Mouse (Mus musculus): ENCODE measurements around the gene Arhgap42.

Gene Arhgap42

DNA sequence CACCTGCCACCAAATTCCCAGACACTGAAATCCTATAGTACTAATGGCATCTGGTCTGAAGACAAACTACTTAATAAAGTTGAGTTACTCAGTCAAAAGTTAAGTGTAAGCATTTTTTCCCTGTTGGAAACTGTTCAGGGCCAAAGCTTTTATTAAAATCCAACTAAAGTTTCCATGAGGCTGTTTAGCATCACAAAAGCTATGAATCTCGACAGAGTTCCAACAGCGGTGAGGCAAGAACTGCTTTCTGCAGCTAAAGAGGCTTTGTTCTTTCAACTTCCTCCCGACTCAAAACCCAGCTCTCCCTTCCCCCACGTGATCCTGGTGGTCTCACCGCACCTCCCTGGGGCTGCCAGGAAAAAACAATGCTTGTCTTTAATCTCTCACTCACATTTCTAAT lies 211.5 kb downstream of the Arhgap42 start:
- CTCF ChIA-PET: no interaction called here

DNA sequence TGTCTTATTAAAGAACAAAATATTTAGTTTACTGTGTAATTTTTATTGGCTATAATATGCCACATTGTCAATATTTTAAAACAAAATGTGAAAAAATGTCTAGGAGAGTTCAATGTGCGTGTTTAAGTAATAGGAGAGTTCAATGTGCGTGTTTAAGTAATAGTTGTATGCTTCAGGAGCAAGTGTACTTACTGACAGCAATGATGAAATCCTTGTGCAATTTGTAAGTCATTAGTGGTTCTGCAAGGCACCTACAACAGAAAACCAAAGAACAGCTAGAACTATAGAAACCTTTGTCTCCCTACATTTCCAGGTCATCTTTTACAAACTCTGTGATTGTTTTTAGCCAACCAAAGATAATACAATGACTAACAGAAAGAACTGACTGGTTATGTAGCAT lies 223.8 kb downstream of the Arhgap42 start:
- CTCF ChIA-PET: no interaction called here

DNA sequence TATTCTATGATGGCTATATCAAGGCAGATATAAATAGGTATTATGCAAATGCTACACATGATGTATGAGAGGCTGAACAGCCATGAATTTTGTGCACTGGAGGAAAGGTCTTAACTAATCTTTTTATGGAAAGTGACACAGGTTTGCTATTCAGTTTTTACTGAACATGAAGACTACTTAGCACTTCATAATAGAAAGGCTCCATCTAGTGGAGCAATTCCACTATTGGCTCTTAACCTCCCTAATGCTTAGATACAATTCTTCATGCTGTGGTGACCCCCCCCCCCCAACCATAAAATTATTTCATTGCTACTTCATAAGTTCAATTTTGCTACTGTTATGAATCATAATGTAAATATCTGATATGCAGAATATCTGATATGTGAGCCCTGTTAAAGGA lies 237.7 kb downstream of the Arhgap42 start:
- CTCF ChIA-PET: no interaction called here

DNA sequence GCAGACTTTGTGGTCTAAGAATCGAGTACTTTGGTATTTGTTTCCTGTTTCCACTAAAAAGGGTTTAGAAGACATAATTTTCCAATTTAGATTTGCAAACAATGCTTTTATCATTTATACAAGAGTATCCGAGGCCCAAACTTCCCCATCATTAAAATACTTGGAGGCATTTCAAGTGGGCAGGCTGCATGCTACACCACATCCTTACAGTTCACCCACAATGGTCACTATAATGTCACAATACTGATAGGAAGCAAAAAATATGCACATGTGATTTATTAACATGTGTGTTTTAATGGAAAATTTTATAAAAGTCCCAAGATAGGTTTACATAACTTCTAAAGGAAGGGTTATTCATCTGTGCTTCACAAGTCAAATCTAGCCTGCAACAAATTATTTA lies 242.4 kb downstream of the Arhgap42 start:
- CTCF ChIA-PET: no interaction called here

DNA sequence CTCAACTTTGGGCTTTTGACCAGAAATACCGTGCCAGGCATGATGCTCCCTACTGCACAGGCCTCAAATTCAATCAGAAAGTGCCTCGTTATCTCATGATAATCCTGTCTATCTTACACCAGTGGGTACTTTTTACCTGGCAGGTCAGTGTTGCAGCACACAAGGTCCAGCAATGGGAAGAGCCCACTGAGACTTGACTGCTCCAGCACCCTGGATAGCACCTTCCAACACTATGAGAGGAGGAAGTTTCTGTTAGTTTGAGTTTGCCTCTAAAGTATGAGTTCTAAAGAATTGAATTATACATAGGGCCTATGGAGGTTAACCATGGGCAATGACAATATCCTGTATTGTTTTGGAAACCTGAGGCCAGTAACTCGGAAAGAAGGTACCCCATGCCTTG lies 256.6 kb downstream of the Arhgap42 start:
- CTCF ChIA-PET: no interaction called here

GRCm38 (mm10) chr9:8977775-8978174 lies 261.1 kb downstream of the Arhgap42 start:
- CTCF ChIA-PET: no interaction called here

DNA sequence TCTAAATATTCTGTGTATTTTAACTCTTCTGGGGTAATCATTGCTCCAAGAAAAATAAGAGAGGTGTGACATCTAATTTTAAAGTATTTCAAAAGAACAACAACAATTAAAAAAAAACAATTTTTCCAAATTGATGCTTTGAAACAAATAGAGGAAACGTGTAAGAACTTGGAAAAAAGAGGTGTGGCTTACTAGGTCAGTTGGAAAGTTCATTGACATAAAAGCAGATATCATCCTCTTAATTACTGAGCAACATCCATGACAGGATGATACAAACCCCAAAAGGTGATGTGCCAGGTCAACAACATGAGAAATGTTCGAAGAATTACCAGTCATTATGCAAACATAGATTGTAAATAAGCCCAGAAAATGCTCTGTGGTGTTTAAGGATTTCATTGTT lies 267.4 kb downstream of the Arhgap42 start, which contains the start of gene Gm16485:
Gene Gm16485, plus strand, starts transcription at position 301 of the 400 bp plus-strand sequence.
- CTCF ChIA-PET: no interaction called here

- CTCF ChIA-PET: no interaction called here
Measured at GRCm38 (mm10) chr9:8970240-8970639, 268.7 kb downstream of the Arhgap42 start.

DNA sequence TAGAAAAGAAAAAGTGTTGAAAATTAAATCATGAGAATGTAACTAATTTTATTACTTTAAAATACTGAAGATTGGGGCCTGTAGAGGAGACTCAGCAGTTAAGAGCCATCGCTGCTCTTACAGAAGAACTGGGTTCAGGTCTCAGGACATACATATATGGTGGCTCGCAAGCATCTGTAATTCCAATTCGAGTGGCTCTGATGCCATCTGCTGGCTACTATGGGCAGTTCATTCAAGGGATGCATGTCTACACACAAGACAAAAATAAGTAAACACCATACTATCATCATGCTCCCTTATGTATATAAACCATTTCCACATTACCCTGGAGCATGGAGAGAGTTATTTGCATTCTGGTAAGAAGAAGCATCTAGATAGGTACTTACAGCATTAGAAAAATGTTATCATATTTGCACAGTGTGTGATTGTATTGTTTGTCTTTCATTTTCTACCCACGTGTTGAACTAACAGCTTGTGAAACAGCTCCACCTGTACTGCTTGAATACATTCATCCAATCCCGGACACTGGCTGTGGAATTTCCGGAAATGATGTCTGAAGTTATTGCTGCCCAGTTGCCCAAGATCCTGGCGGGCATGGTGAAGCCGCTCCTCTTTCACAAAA lies 274.3 kb downstream of the Arhgap42 start:
- CTCF ChIA-PET: no interaction called here

GRCm38 (mm10) chr9:8953306-8953705 lies 285.6 kb downstream of the Arhgap42 start:
- CTCF ChIA-PET: no interaction called here

Data from spleen, embryonic (tissue).